Mouse (Mus musculus): ENCODE results near the gene Wrnip1. TPM values are rescaled to one million over a fixed set of nuclear protein-coding genes. Genes with fewer than 3 reads are reported as not detected.

Gene Wrnip1
- polyA plus RNA-seq, 1 experiment from 2014 or later: 10.3 TPM

DNA sequence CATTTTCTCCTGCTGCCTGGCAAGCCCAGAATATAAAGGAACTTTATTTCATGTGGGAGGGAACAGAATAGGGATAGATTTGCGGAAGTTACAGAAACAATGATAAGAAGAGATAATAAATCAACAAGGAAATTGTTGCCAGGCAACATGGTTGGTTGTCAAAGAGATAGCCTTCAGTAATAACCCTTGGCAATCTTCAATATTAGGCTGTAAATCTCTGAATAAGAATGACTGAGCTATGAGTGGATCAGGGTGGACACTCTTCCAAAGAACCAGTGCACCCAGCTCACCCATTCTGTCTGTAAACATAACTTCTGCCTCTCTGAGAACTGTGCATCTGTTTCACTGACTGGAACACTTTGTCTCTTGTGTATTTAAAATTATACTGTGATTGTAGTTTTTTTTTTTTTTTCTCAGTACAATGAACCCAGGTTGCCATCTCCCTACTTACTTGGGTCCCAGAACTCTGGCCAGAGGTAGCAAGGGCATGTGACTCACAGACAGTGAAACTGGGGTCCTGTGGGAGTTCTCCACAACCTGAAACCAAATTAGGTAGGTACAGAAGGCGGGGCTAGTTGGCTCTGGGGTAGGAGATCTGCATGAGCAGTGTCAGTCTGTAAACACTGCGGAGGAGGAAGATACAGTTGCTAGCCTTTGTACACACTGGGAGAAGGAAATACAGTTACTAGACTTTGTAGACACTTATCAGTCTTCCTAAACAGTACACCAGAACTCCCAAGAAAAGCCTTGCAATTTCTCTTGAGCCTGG is 29.9 kb downstream of the Wrnip1 start:
- no peak for ATAC-seq (ENCODE audit: insufficient read depth)
- 45% methylated on average over 3 of the region's 3 CpGs for WGBS (ENCODE audit: insufficient replicate concordance)
- no peak overlapping the region for H3K4me2 ChIP-seq
- H3K9ac ChIP-seq: no peak overlapping the region
- H3K9me3 ChIP-seq (replicated peaks): no peaks in the 10 kb centered on the region
- peaks cover 7% of the 10 kb centered on the region for H3K4me1 ChIP-seq (replicated peaks)
- H3K4me3 ChIP-seq (replicated peaks): no peak overlapping the region
- no peaks in the 10 kb centered on the region for H3K36me3 ChIP-seq (replicated peaks)
- H3K27ac ChIP-seq (replicated peaks): no peak overlapping the region
- no peaks in the 10 kb centered on the region for H3K27me3 ChIP-seq

DNA sequence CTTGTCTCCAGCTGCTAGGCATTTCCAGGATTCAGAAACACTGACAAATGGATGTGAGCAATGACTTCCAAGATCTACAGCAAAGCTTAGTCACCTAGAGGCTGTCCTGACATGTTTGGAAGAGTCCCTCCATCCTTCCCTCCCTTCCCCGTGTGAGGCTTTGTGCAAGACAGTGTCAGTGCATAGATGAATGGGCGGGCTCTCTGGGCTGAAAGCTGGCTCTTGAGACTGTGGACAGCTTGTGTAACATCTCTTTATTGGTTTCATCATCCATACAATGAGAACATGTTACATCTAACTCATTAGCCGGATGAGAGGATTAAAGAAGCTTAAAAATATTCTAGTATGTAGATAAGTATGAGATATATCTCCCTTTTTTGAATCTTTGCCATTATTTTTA is 30.9 kb downstream of the Wrnip1 start:
- Histone ChIP-seq H3K9ac (no peak overlapping the region), H3K27ac (replicated peaks) (no peak overlapping the region), H3K36me3 (replicated peaks) (no peaks in the 10 kb centered on the region), H3K4me1 (replicated peaks) (peaks cover 3% of the 10 kb centered on the region), H3K27me3 (no peaks in the 10 kb centered on the region), H3K9me3 (replicated peaks) (no peaks in the 10 kb centered on the region), H3K4me3 (replicated peaks) (no peak overlapping the region), H3K4me2 (no peak overlapping the region)
- 33% methylated on average over 3 of the region's 3 CpGs for WGBS (ENCODE audit: insufficient replicate concordance)
- ATAC-seq (ENCODE audit: insufficient read depth): no peak

DNA sequence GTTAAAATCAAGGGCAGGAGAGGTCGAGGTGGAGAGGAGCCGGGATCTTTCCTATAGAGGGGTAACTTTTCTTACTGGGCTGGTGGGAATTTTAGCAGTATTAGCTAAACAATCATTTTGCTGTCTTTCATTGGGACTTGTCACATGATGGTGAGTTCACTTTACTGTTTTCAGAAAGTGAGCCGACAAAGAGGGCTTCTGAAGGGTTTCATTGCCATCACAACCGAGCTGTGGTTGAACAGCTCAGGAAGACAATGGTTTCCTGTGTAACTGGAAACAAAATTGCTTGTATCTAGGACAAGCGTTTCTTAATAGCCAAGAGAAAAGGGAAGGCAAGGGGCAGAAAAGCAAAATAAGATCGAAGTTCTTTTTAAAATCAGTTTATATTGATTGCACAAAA is 31.4 kb downstream of the Wrnip1 start:
- no peak overlapping the region for H3K9ac ChIP-seq
- H3K4me3 ChIP-seq (replicated peaks): no peak overlapping the region
- 21% methylated on average over 6 of the region's 6 CpGs for WGBS (ENCODE audit: insufficient replicate concordance)
- no peak overlapping the region for H3K27ac ChIP-seq (replicated peaks)
- H3K4me1 ChIP-seq (replicated peaks): no peaks in the 10 kb centered on the region
- no peak for ATAC-seq (ENCODE audit: insufficient read depth)
- H3K9me3 ChIP-seq (replicated peaks): no peaks in the 10 kb centered on the region
- no peaks in the 10 kb centered on the region for H3K36me3 ChIP-seq (replicated peaks)
- H3K4me2 ChIP-seq: no peak overlapping the region
- H3K27me3 ChIP-seq: no peaks in the 10 kb centered on the region

DNA sequence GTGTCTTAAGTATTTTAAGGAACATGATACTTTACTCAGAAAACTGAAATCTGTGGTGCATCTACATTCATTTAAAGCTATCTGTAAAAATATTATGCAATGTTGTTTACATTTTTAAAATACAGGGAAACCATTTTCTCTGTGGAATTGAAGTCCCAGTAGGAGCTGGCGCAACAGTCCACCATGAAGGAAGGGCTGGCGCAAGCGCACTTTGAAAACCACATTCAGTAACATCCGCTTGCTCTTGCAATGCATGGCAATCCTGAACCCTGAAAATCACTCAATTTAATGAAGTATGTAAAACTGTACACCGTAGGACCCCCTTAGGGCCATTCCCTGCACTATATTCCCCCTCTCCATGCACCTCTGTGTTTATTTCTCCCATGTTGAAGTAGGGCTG is 32.7 kb downstream of the Wrnip1 start:
- WGBS (ENCODE audit: insufficient replicate concordance): 74% methylated on average over 5 of the region's 5 CpGs

DNA sequence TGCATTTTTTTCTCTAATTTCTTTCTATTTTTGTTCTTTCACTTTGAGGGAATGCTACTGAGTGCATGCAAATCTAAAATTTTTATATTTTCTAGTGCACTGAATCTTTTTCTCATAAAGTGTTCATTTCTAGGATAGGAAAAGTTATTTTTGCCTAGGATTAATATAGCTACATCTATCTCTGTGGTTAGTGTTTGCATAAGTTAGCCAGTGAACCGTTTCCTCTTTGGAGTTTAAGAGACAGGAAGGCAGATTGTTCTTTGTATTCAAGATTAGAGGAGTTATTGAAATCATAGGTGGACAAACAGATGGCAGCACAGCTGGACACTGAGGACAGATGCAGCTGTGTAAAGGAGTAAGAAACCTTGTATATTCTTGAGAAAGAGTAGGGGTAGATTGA is 37.5 kb downstream of the Wrnip1 start:
- Histone ChIP-seq H3K36me3 (replicated peaks) (no peaks in the 10 kb centered on the region), H3K9me3 (replicated peaks) (no peaks in the 10 kb centered on the region), H3K27me3 (no peaks in the 10 kb centered on the region), H3K4me2 (no peak overlapping the region), H3K27ac (replicated peaks) (no peak overlapping the region), H3K4me1 (replicated peaks) (no peaks in the 10 kb centered on the region), H3K9ac (no peak overlapping the region), H3K4me3 (replicated peaks) (no peak overlapping the region)
- WGBS (ENCODE audit: insufficient replicate concordance): 5% methylated on average over 1 of the region's 1 CpGs
- ATAC-seq (ENCODE audit: insufficient read depth): no peak

More for the DNA sequence above, 32.7 kb downstream of the Wrnip1 start:
- Histone ChIP-seq H3K27me3 (no peaks in the 10 kb centered on the region), H3K36me3 (replicated peaks) (no peaks in the 10 kb centered on the region), H3K4me3 (replicated peaks) (no peak overlapping the region), H3K4me2 (no peak overlapping the region), H3K9ac (no peak overlapping the region), H3K9me3 (replicated peaks) (no peaks in the 10 kb centered on the region), H3K4me1 (replicated peaks) (no peaks in the 10 kb centered on the region), H3K27ac (replicated peaks) (no peak overlapping the region)
- ATAC-seq (ENCODE audit: insufficient read depth): no peak

DNA sequence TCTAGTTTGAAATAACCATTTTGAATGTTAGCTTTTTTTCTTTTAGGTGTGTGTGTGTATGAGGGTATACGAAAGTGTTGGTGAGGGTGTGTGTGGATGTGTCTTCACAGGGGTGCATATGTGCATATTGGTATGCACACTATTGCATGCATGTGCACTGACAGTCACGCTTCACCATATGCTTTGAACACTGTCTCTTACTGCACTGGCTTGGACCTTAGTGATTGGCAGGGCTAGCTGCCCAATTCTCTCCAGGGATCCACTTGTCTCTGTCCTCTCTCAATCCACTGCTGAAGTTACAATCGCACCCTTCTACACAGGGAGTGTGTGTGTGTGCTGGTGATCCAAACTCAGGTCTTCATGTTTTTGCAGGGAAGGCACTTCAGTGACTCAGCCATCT is 39.5 kb downstream of the Wrnip1 start:
- Histone ChIP-seq H3K9ac (no peak overlapping the region), H3K4me1 (replicated peaks) (no peaks in the 10 kb centered on the region), H3K4me3 (replicated peaks) (no peak overlapping the region), H3K27ac (replicated peaks) (no peak overlapping the region), H3K9me3 (replicated peaks) (no peaks in the 10 kb centered on the region), H3K4me2 (no peak overlapping the region), H3K36me3 (replicated peaks) (no peaks in the 10 kb centered on the region), H3K27me3 (no peaks in the 10 kb centered on the region)
- ATAC-seq (ENCODE audit: insufficient read depth): no peak
- WGBS (ENCODE audit: insufficient replicate concordance): 62% methylated on average over 3 of the region's 3 CpGs

DNA sequence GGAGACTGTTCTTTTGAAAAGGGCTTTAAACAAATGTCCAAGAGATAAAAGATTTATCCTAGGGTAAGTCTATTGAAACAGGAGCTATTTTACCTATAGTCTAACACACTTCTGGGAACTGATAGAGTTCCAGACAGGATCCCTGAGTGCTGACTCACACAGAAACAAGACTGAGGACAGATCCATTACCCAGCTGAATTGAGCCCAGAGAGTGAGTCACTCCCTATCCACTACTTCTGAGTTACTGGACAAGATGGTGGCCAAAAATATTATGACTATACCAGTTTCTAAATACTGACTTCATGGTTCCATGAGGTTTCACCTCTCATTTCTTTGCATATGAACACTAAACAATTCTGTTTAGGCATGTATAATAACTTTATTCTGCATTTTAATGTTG is 44.4 kb downstream of the Wrnip1 start:
- no peak for ATAC-seq (ENCODE audit: insufficient read depth)
- Histone ChIP-seq H3K27me3 (no peaks in the 10 kb centered on the region), H3K4me3 (replicated peaks) (no peak overlapping the region), H3K27ac (replicated peaks) (no peak overlapping the region), H3K4me1 (replicated peaks) (0 out of 2 replicates have a peak, but pooled peaks cover 6% of the 10 kb centered on the region), H3K9me3 (replicated peaks) (no peaks in the 10 kb centered on the region), H3K4me2 (no peak overlapping the region), H3K9ac (no peak overlapping the region), H3K36me3 (replicated peaks) (no peaks in the 10 kb centered on the region)

DNA sequence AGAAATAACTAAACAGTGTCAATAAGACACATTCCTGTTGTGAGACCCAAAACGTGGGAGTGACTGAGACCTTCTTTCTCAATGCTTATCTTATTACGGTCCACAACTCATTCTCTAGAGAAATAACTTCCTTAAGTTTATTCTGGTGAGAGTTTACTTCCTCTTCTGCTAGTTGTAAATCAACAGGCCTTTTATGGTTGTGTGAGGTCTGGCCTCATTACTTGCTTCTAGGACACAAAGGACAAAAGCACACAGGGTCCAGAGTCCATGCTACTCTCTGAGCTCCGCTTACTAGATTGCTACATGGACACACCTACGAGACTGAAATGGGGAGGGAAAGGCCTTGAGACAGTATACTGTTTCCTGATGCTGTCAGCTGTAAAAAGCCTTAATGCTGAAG is 47.3 kb downstream of the Wrnip1 start:
- H3K9ac ChIP-seq: no peak overlapping the region
- WGBS (ENCODE audit: insufficient replicate concordance): 14% methylated on average over 4 of the region's 4 CpGs
- ATAC-seq (ENCODE audit: insufficient read depth): peak; percentile 51; the same call in 1 of the 2 replicates
- H3K27ac ChIP-seq (replicated peaks): no peak overlapping the region
- H3K9me3 ChIP-seq (replicated peaks): no peaks in the 10 kb centered on the region
- H3K4me1 ChIP-seq (replicated peaks): 0 out of 2 replicates have a peak, but pooled peaks cover 6% of the 10 kb centered on the region
- 0 out of 2 replicates have a peak overlapping the region, but pooled peaks have one; percentile 2 for H3K4me2 ChIP-seq
- H3K36me3 ChIP-seq (replicated peaks): no peaks in the 10 kb centered on the region
- H3K4me3 ChIP-seq (replicated peaks): peak overlapping the region; percentile 2; the same call in 1 of the 2 replicates
- no peaks in the 10 kb centered on the region for H3K27me3 ChIP-seq

DNA sequence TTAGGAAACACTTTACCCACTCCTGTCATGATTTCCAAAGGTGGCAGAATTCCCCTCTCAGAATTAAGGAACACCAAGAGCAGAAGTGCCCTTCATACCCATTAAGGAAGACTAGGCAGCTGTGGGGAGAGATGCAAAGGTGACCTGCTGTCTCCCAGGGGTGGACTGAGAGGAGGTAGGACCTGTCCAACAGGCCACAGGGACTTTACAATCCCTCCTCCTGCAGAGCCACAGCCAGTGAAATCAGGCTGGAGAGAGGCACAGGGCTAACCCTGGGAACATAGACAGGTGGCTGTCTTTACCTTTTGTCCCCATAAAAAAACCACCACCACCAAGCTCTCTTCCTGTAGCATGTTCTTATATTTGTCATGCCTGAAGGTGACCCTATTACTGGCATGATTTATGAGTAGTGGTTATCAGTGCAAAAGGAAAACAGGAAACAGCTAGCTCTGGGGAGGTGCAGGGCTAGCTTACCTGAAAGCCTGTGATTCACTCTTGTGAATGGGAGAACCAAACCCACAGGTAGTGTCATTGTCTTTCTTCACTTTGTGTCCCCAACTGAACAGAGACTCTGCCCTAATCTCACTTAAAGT is 47.8 kb downstream of the Wrnip1 start:
- no peak overlapping the region for H3K9ac ChIP-seq
- ATAC-seq (ENCODE audit: insufficient read depth): no peak; the same call in 1 of the 2 replicates

DNA sequence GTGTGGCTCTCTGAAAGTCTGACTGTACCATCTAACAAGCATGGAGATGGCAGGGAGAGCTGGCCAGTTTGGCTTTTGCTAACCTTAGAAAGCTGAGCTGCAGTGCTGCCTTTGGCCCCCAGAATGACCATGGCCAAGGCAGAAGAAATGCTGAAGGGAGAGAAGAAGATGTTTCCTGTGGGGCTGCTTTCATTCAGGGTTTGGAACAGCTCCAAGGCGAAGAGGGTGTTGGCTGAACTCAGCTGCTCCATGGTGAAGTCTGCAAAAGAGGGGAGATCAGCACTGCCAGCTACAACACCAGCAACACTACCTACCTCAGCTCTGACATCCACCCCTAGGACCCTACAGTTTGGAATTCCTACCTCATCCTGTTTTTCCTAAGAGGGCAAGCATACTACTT is 48.3 kb downstream of the Wrnip1 start:
- Histone ChIP-seq H3K9me3 (replicated peaks) (no peaks in the 10 kb centered on the region), H3K4me3 (replicated peaks) (peak overlapping the region; percentile 29), H3K4me1 (replicated peaks) (0 out of 2 replicates have a peak, but pooled peaks cover 6% of the 10 kb centered on the region), H3K36me3 (replicated peaks) (no peaks in the 10 kb centered on the region), H3K4me2 (0 out of 2 replicates have a peak overlapping the region, but pooled peaks have one; percentile 23), H3K9ac (no peak overlapping the region), H3K27me3 (no peaks in the 10 kb centered on the region), H3K27ac (replicated peaks) (no peak overlapping the region)
- WGBS (ENCODE audit: insufficient replicate concordance): 44% methylated on average over 1 of the region's 1 CpGs
- ATAC-seq (ENCODE audit: insufficient read depth): no peak

More for the DNA sequence above, 47.8 kb downstream of the Wrnip1 start:
- Histone ChIP-seq H3K27me3 (no peaks in the 10 kb centered on the region), H3K4me2 (0 out of 2 replicates have a peak overlapping the region, but pooled peaks have one; percentile 23), H3K4me3 (replicated peaks) (peak overlapping the region; percentile 2; the same call in 1 of the 2 replicates), H3K36me3 (replicated peaks) (no peaks in the 10 kb centered on the region), H3K27ac (replicated peaks) (no peak overlapping the region), H3K9me3 (replicated peaks) (no peaks in the 10 kb centered on the region), H3K4me1 (replicated peaks) (0 out of 2 replicates have a peak, but pooled peaks cover 6% of the 10 kb centered on the region)

DNA sequence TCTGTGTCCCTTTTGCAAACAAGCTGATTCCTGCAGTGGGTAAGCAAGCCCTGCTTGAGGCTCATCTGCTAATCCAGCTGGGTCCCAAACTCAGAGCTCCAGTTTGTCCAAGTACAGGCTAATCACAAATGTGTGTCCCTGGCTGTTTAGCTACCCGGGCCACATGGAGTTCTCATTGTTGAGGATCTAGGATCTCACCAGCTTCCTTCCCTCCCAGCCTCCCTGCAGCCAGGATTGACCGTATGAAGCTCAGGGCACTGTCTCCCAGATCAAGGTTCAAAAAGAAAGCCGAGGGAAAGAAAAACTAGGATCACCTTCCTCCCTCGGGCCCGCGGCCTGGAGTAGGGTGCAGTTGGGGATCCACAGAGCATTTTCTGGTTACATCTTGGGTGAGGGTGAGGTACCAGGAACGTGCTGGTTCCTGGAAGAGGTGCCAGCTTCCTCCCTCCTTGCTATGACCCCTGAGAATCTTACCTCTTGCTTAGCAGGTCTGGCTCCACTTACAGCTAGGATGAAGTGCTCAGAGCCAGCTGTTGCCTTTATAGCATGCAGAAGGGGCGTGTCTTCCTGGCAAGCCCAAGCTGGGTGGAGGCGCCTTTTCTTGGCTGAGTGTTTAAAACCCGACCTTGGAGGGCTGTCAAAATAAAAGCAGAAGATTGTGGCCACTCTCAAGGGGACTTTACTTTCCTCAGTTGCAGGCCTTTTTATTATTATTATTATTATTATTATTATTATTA is 49.0 kb downstream of the Wrnip1 start, which contains the start of gene Serpinb1a:
Serpinb1a (minus strand) TSS at position 518 of the 737 bp plus-strand sequence.
- H3K27ac ChIP-seq (replicated peaks): no peak within 1 kb of the TSS
- H3K9ac ChIP-seq: no peak within 1 kb of the TSS
- no peaks in the 10 kb centered on the region for H3K27me3 ChIP-seq
- H3K4me1 ChIP-seq (replicated peaks): 0 out of 2 replicates have a peak, but pooled peaks cover 6% of the 10 kb centered on the region
- no peaks in the 10 kb centered on the region for H3K36me3 ChIP-seq (replicated peaks)
- ATAC-seq (ENCODE audit: insufficient read depth): no peak
- peak within 1 kb of the TSS; percentile 29 for H3K4me3 ChIP-seq (replicated peaks)
- no peaks in the 10 kb centered on the region for H3K9me3 ChIP-seq (replicated peaks)
- WGBS (ENCODE audit: insufficient replicate concordance): 34% methylated on average over 10 of the region's 10 CpGs
- H3K4me2 ChIP-seq: peak within 1 kb of the TSS; percentile 23; the same call in 1 of the 2 replicates
